Mouse (Mus musculus) olfactory bulb, adult 2 months (tissue): ENCODE measurements around the gene Ccdc88c. TPM values are rescaled to one million over a fixed set of nuclear protein-coding genes. Genes with fewer than 3 reads are reported as not detected.
"Not testable (repeated sequence)": the region's sequence is repeated elsewhere in the genome, so short reads cannot be mapped to it uniquely, and the experiment has no call there.

ENCODE experiments used
- H3K27ac ChIP-seq: fragments of 200-500 bp; 2 replicates; pipeline ENCODE4 v1.5.1; 2012; ENCODE audit warnings: low read depth, low read length; ENCODE audit not compliant: insufficient read depth
- H3K4me1 ChIP-seq: fragments of 200-500 bp; 2 replicates; pipeline ENCODE4 v1.6.1; 2012; ENCODE audit warnings: low read length; ENCODE audit not compliant: control insufficient read depth, insufficient read depth
- H3K4me3 ChIP-seq: fragments of 200-500 bp; 2 replicates; pipeline ENCODE4 v1.5.1; 2012; ENCODE audit warnings: mild to moderate bottlenecking, low read depth, low read length, moderate library complexity; ENCODE audit not compliant: insufficient read depth
- CTCF ChIP-seq: fragments of 200-500 bp; IDR thresholded peaks from 2 replicates; pipeline ENCODE4 v1.5.1; 2012; ENCODE audit warnings: low read depth, mild to moderate bottlenecking, low read length, moderate library complexity; ENCODE audit not compliant: insufficient read depth
- POLR2A ChIP-seq: fragments of 200-500 bp; IDR thresholded peaks from 2 replicates; pipeline ENCODE4 v1.6.1; 2012; ENCODE audit warnings: mild to moderate bottlenecking, low read depth, low read length, moderate library complexity; ENCODE audit not compliant: insufficient read depth
- WGBS: fragments of 180-500 bp; shearing (Covaris S2); methylation state at CpG from one replicate; pipeline ENCODE4 v1.1.7; 2018; 5-methylcytosine and 5-hydroxymethylcytosine counted together
- polyA plus RNA-seq: library from polyadenylated mRNA; stranded (reverse); fragments of >200 nt; gene quantifications from 2 replicates; pipeline ENCODE4 v1.2.4, GENCODE M21; 2012; ENCODE audit warnings: low replicate concordance; ENCODE audit not compliant: missing spikeins, insufficient read depth, insufficient read length

The Ccdc88c gene
- polyA plus RNA-seq, 1 experiment, result 56.2 TPM

- H3K4me3 ChIP-seq, result no peak overlapping the region
- WGBS, result 78% methylated on average over 15 of the region's 15 CpGs
- no peak overlapping the region for H3K27ac ChIP-seq
- TF ChIP-seq POLR2A (no peak), CTCF (no peak)
- peaks cover 21% of the 10 kb centered on the region for H3K4me1 ChIP-seq
Observed at GRCm38 (mm10) chr12:101020210-101021015, 8.4 kb downstream of the Ccdc88c start.

- TF ChIP-seq POLR2A (no peak), CTCF (no peak)
- H3K4me3 ChIP-seq, result no peak overlapping the region
- 90% methylated on average over 7 of the region's 7 CpGs for WGBS
- H3K27ac ChIP-seq, result no peak overlapping the region
- H3K4me1 ChIP-seq, result peaks cover 17% of the 10 kb centered on the region
Observed at GRCm38 (mm10) chr12:101019443-101019842, 9.4 kb downstream of the Ccdc88c start.

GRCm38 (mm10) chr12:101019031-101019430 is 9.8 kb downstream of the Ccdc88c start:
- WGBS, result 73% methylated on average over 5 of the region's 5 CpGs
- Histone ChIP-seq H3K4me1 (peaks cover 18% of the 10 kb centered on the region), H3K27ac (no peak overlapping the region), H3K4me3 (no peak overlapping the region)
- no peak for TF ChIP-seq CTCF
- TF ChIP-seq POLR2A, result no peak

- TF ChIP-seq POLR2A (no peak), CTCF (no peak)
- no peak overlapping the region for H3K27ac ChIP-seq
- no peak overlapping the region for H3K4me3 ChIP-seq
- H3K4me1 ChIP-seq, result peaks cover 21% of the 10 kb centered on the region
- 40% methylated on average over 6 of the region's 6 CpGs for WGBS
Observed at GRCm38 (mm10) chr12:101017971-101018371, 10.9 kb downstream of the Ccdc88c start.

GRCm38 (mm10) chr12:101016412-101016928 is 12.4 kb downstream of the Ccdc88c start:
- Histone ChIP-seq H3K4me1 (peaks cover 29% of the 10 kb centered on the region), H3K27ac (no peak overlapping the region), H3K4me3 (no peak overlapping the region)
- no peak for TF ChIP-seq CTCF
- TF ChIP-seq POLR2A, result no peak
- WGBS, result 64% methylated on average over 5 of the region's 5 CpGs

GRCm38 (mm10) chr12:101015926-101016325 is 12.9 kb downstream of the Ccdc88c start:
- WGBS, result 79% methylated on average over 4 of the region's 4 CpGs
- H3K27ac ChIP-seq, result no peak overlapping the region
- H3K4me1 ChIP-seq, result peaks cover 29% of the 10 kb centered on the region
- no peak for TF ChIP-seq CTCF
- TF ChIP-seq POLR2A, result no peak
- H3K4me3 ChIP-seq, result no peak overlapping the region

- 63% methylated on average over 11 of the region's 11 CpGs for WGBS
- no peak overlapping the region for H3K27ac ChIP-seq
- H3K4me3 ChIP-seq, result no peak overlapping the region
- peaks cover 31% of the 10 kb centered on the region for H3K4me1 ChIP-seq
- no peak for TF ChIP-seq POLR2A
- TF ChIP-seq CTCF, result no peak
Observed at GRCm38 (mm10) chr12:101015165-101015560, 13.7 kb downstream of the Ccdc88c start.

GRCm38 (mm10) chr12:101014549-101015164 is 14.2 kb downstream of the Ccdc88c start:
- Histone ChIP-seq H3K4me1 (peaks cover 32% of the 10 kb centered on the region), H3K27ac (no peak overlapping the region), H3K4me3 (no peak overlapping the region)
- 37% methylated on average over 10 of the region's 10 CpGs for WGBS
- TF ChIP-seq POLR2A (no peak), CTCF (no peak)

- H3K27ac ChIP-seq, H3K4me3 ChIP-seq: not testable (repeated sequence)
- H3K4me1 ChIP-seq, result peaks cover 32% of the 10 kb centered on the region
- 97% methylated on average over 9 of the region's 9 CpGs for WGBS
Observed at GRCm38 (mm10) chr12:101013668-101014067, 15.2 kb downstream of the Ccdc88c start.
